Mouse (Mus musculus): ENCODE data around the gene Vmn1r188. TPM values are rescaled to one million over a fixed set of nuclear protein-coding genes. Genes with fewer than 3 reads are reported as not detected.
A peak's percentile ranks its signal among the peaks of the same experiment; 100 is the strongest.
"Not testable (repeated sequence)": the region's sequence is repeated elsewhere in the genome, so short reads cannot be mapped to it uniquely, and the experiment has no call there.

Vmn1r188 gene
- polyA plus RNA-seq, 1 experiment from 2014 or later, result not detected

- H3K9ac ChIP-seq (ENCODE audit: low read length), result peak overlapping the region; percentile 73
- H3K27me3 ChIP-seq (ENCODE audit: control insufficient read depth, insufficient read depth, low read depth, low read length), result no peaks in the 10 kb centered on the region
- ATAC-seq (ENCODE audit: low read depth), result peak; percentile 4; the same call in 1 of the 2 replicates
- H3K9me3 ChIP-seq (ENCODE audit: control insufficient read depth, low read length), result no peaks in the 10 kb centered on the region
- peak overlapping the region; percentile 96 for H3K27ac ChIP-seq (ENCODE audit: low read length)
- H3K4me3 ChIP-seq (ENCODE audit: low read length), result peak overlapping the region; percentile 56
- H3K4me1 ChIP-seq (replicated peaks; ENCODE audit: control insufficient read depth, insufficient read depth, low read length), result peaks cover 25% of the 10 kb centered on the region
- no peaks in the 10 kb centered on the region for H3K36me3 ChIP-seq (ENCODE audit: control insufficient read depth, insufficient read depth, low read length)
- WGBS, result 0% methylated on average over 21 of the region's 24 CpGs
- H3K4me2 ChIP-seq (ENCODE audit: low read depth, low read length), result peak overlapping the region; percentile 86
These were observed 43.6 kb upstream of the Vmn1r188 start for GRCm38 (mm10) chr13:22040464-22041141.

- WGBS, result under 1% methylated on average over 22 of the region's 27 CpGs
- not testable (repeated sequence) for H3K9me3 ChIP-seq (ENCODE audit: control insufficient read depth, low read length); H3K36me3 ChIP-seq (ENCODE audit: control insufficient read depth, insufficient read depth, low read length); H3K27me3 ChIP-seq (ENCODE audit: control insufficient read depth, insufficient read depth, low read depth, low read length)
- peak; percentile 71 for ATAC-seq (ENCODE audit: low read depth)
- H3K4me2 ChIP-seq (ENCODE audit: low read depth, low read length), result peak within 1 kb of the TSS; percentile 86
- H3K27ac ChIP-seq (ENCODE audit: low read length), result peak within 1 kb of the TSS; percentile 96
- peaks cover 25% of the 10 kb centered on the region for H3K4me1 ChIP-seq (replicated peaks; ENCODE audit: control insufficient read depth, insufficient read depth, low read length)
- peak within 1 kb of the TSS; percentile 56 for H3K4me3 ChIP-seq (ENCODE audit: low read length)
- H3K9ac ChIP-seq (ENCODE audit: low read length), result peak within 1 kb of the TSS; percentile 73
These were observed 43.1 kb upstream of the Vmn1r188 start, which contains the start of gene Hist1h4i for GRCm38 (mm10) chr13:22041142-22041536. Gene Hist1h4i, minus strand, starts transcription at chr13:22041362.

- H3K27ac ChIP-seq (ENCODE audit: low read length), result peak overlapping the region; percentile 96
- H3K4me3 ChIP-seq (ENCODE audit: low read length), result peak overlapping the region; percentile 46
- peaks cover 19% of the 10 kb centered on the region for H3K4me1 ChIP-seq (replicated peaks; ENCODE audit: control insufficient read depth, insufficient read depth, low read length)
- H3K36me3 ChIP-seq (ENCODE audit: control insufficient read depth, insufficient read depth, low read length), result no peaks in the 10 kb centered on the region
- WGBS, result 2% methylated on average over 13 of the region's 13 CpGs
- no peak for ATAC-seq (ENCODE audit: low read depth)
- no peaks in the 10 kb centered on the region for H3K9me3 ChIP-seq (ENCODE audit: control insufficient read depth, low read length)
- peak overlapping the region; percentile 86 for H3K4me2 ChIP-seq (ENCODE audit: low read depth, low read length)
- no peaks in the 10 kb centered on the region for H3K27me3 ChIP-seq (ENCODE audit: control insufficient read depth, insufficient read depth, low read depth, low read length)
- H3K9ac ChIP-seq (ENCODE audit: low read length), result peak overlapping the region; percentile 68
These were observed 42.3 kb upstream of the Vmn1r188 start for GRCm38 (mm10) chr13:22041651-22042567.

GRCm38 (mm10) chr13:22042568-22043502 is 41.4 kb upstream of the Vmn1r188 start, which contains the start of the genes Hist1h2ag and Hist1h2bj:
Gene Hist1h2ag, minus strand, starts transcription at chr13:22042944.
Gene Hist1h2bj, plus strand, starts transcription at chr13:22043214.
- H3K4me1 ChIP-seq (replicated peaks; ENCODE audit: control insufficient read depth, insufficient read depth, low read length), result peaks cover 19% of the 10 kb centered on the region
- H3K9ac ChIP-seq (ENCODE audit: low read length), result peak within 1 kb of the TSS; percentile 68
- H3K4me3 ChIP-seq (ENCODE audit: low read length), result peak within 1 kb of the TSS; percentile 47
- H3K36me3 ChIP-seq (ENCODE audit: control insufficient read depth, insufficient read depth, low read length); H3K9me3 ChIP-seq (ENCODE audit: control insufficient read depth, low read length); H3K27me3 ChIP-seq (ENCODE audit: control insufficient read depth, insufficient read depth, low read depth, low read length): not testable (repeated sequence)
- peak; percentile 91 for ATAC-seq (ENCODE audit: low read depth)
- 0% methylated on average over 35 of the region's 80 CpGs for WGBS
- H3K27ac ChIP-seq (ENCODE audit: low read length), result peak within 1 kb of the TSS; percentile 96
- peak within 1 kb of the TSS; percentile 86 for H3K4me2 ChIP-seq (ENCODE audit: low read depth, low read length)

- Histone ChIP-seq H3K9ac (ENCODE audit: low read length) (peak overlapping the region; percentile 64), H3K9me3 (ENCODE audit: control insufficient read depth, low read length) (no peaks in the 10 kb centered on the region), H3K4me2 (ENCODE audit: low read depth, low read length) (peak overlapping the region; percentile 60), H3K36me3 (ENCODE audit: control insufficient read depth, insufficient read depth, low read length) (no peaks in the 10 kb centered on the region), H3K27ac (ENCODE audit: low read length) (peak overlapping the region; percentile 90), H3K4me3 (ENCODE audit: low read length) (peak overlapping the region; percentile 47), H3K4me1 (replicated peaks; ENCODE audit: control insufficient read depth, insufficient read depth, low read length) (peaks cover 19% of the 10 kb centered on the region), H3K27me3 (ENCODE audit: control insufficient read depth, insufficient read depth, low read depth, low read length) (no peaks in the 10 kb centered on the region)
- under 1% methylated on average over 9 of the region's 14 CpGs for WGBS
- peak; percentile 7 for ATAC-seq (ENCODE audit: low read depth)
These were observed 40.5 kb upstream of the Vmn1r188 start for GRCm38 (mm10) chr13:22043503-22044431.

- Histone ChIP-seq H3K9me3 (ENCODE audit: control insufficient read depth, low read length) (no peaks in the 10 kb centered on the region), H3K27me3 (ENCODE audit: control insufficient read depth, insufficient read depth, low read depth, low read length) (no peaks in the 10 kb centered on the region), H3K27ac (ENCODE audit: low read length) (no peak overlapping the region; the same call in 1 of the 2 replicates), H3K4me3 (ENCODE audit: low read length) (peak overlapping the region; percentile 47), H3K9ac (ENCODE audit: low read length) (peak overlapping the region; percentile 35; the same call in 1 of the 2 replicates), H3K4me2 (ENCODE audit: low read depth, low read length) (peak overlapping the region; percentile 60), H3K36me3 (ENCODE audit: control insufficient read depth, insufficient read depth, low read length) (no peaks in the 10 kb centered on the region), H3K4me1 (replicated peaks; ENCODE audit: control insufficient read depth, insufficient read depth, low read length) (peaks cover 20% of the 10 kb centered on the region)
- ATAC-seq (ENCODE audit: low read depth), result no peak
- WGBS, result 85% methylated on average over 6 of the region's 6 CpGs
These were observed 39.6 kb upstream of the Vmn1r188 start for GRCm38 (mm10) chr13:22044432-22045155.

- H3K4me2 ChIP-seq (ENCODE audit: low read depth, low read length), result no peak overlapping the region
- H3K9ac ChIP-seq (ENCODE audit: low read length), result no peak overlapping the region
- no peak overlapping the region for H3K4me3 ChIP-seq (ENCODE audit: low read length)
- H3K9me3 ChIP-seq (ENCODE audit: control insufficient read depth, low read length), result no peaks in the 10 kb centered on the region
- no peaks in the 10 kb centered on the region for H3K36me3 ChIP-seq (ENCODE audit: control insufficient read depth, insufficient read depth, low read length)
- peaks cover 18% of the 10 kb centered on the region for H3K4me1 ChIP-seq (replicated peaks; ENCODE audit: control insufficient read depth, insufficient read depth, low read length)
- no peak overlapping the region for H3K27ac ChIP-seq (ENCODE audit: low read length)
- ATAC-seq (ENCODE audit: low read depth), result no peak
- no peaks in the 10 kb centered on the region for H3K27me3 ChIP-seq (ENCODE audit: control insufficient read depth, insufficient read depth, low read depth, low read length)
- WGBS, result 50% methylated on average over 2 of the region's 2 CpGs
These were observed 38.9 kb upstream of the Vmn1r188 start for GRCm38 (mm10) chr13:22045311-22045710.

All from lung, embryonic 16.5 days (tissue).